Mouse (Mus musculus) testis, postnatal 14 days (tissue): ENCODE results near the gene C1ql1.
A peak's percentile ranks its signal among the peaks of the same experiment; 100 is the strongest.

Experiments used
- DNase-seq: peaks from one replicate; pipeline ENCODE4 v3.0.0; 2021; ENCODE audit warnings: low spot score

The C1ql1 gene

GRCm38 (mm10) chr11:102958431-102958830, 11.9 kb upstream of the C1ql1 start:
- DNase-seq, result no peak

GRCm38 (mm10) chr11:102957692-102958091, 11.2 kb upstream of the C1ql1 start:
- DNase-seq, result no peak

- no peak for DNase-seq
Measured at GRCm38 (mm10) chr11:102956962-102957614, 10.6 kb upstream of the C1ql1 start.

- DNase-seq, result no peak
Measured at GRCm38 (mm10) chr11:102952922-102953321, 6.4 kb upstream of the C1ql1 start.

GRCm38 (mm10) chr11:102948043-102948961, 1.8 kb upstream of the C1ql1 start:
- DNase-seq, result no peak

GRCm38 (mm10) chr11:102946992-102947343, 480 bp upstream of the C1ql1 start:
- no peak for DNase-seq

GRCm38 (mm10) chr11:102945306-102946264, 903 bp downstream of the C1ql1 start:
- no peak for DNase-seq

- no peak for DNase-seq
Measured at GRCm38 (mm10) chr11:102941236-102941635, 5.3 kb downstream of the C1ql1 start.

GRCm38 (mm10) chr11:102939024-102939675, 7.3 kb downstream of the C1ql1 start:
- no peak for DNase-seq

GRCm38 (mm10) chr11:102937529-102938182, 8.8 kb downstream of the C1ql1 start:
- DNase-seq, result no peak

- DNase-seq, result no peak
Measured at GRCm38 (mm10) chr11:102936272-102936671, 10.2 kb downstream of the C1ql1 start.

- no peak for DNase-seq
Measured at GRCm38 (mm10) chr11:102930672-102931071, 15.8 kb downstream of the C1ql1 start.

GRCm38 (mm10) chr11:102925351-102925717, 21.2 kb downstream of the C1ql1 start:
- DNase-seq, result no peak

GRCm38 (mm10) chr11:102924557-102925350, 21.7 kb downstream of the C1ql1 start, which contains the start of gene Kif18b:
TSS of gene Kif18b (minus strand) at chr11:102925124.
- peak; percentile 96 for DNase-seq

- no peak for DNase-seq
Measured at GRCm38 (mm10) chr11:102921491-102921890, 25.0 kb downstream of the C1ql1 start.

- no peak for DNase-seq
Measured at GRCm38 (mm10) chr11:102918077-102918476, 28.4 kb downstream of the C1ql1 start.

- DNase-seq, result no peak
Measured at GRCm38 (mm10) chr11:102915380-102915779, 31.1 kb downstream of the C1ql1 start.

- no peak for DNase-seq
Measured at GRCm38 (mm10) chr11:102911376-102911775, 35.1 kb downstream of the C1ql1 start.

GRCm38 (mm10) chr11:102903654-102904053, 42.8 kb downstream of the C1ql1 start:
- DNase-seq, result no peak

- DNase-seq, result no peak
Measured at GRCm38 (mm10) chr11:102902107-102902506, 44.4 kb downstream of the C1ql1 start.
